Mouse (Mus musculus): Measurements from ENCODE around the gene Hadh. TPM values are rescaled to one million over a fixed set of nuclear protein-coding genes. Genes with fewer than 3 reads are reported as not detected.

The Hadh gene
- polyA plus RNA-seq, 1 experiment, result 40.5 TPM

GRCm38 (mm10) chr3:131246579-131247046, 25.3 kb downstream of the Hadh start:
- H3K4me3 ChIP-seq (replicated peaks; ENCODE audit: insufficient read depth, low read depth, low read length), result no peak overlapping the region
- WGBS, result 84% methylated on average over 8 of the region's 8 CpGs
- H3K27ac ChIP-seq (ENCODE audit: insufficient read depth, low read length), result no peak overlapping the region
- H3K4me1 ChIP-seq (ENCODE audit: control insufficient read depth, insufficient read depth, low read length), result no peaks in the 10 kb centered on the region
- no peak for DNase-seq
- no peaks in the 10 kb centered on the region for H3K27me3 ChIP-seq (ENCODE audit: control insufficient read depth, insufficient read depth, low read length)
- TF ChIP-seq CTCF (IDR thresholded peaks at IDR 0.05; ENCODE audit: borderline replicate concordance, insufficient read depth, low read depth, low read length) (no peak), POLR2A (IDR thresholded peaks at IDR 0.05; ENCODE audit: borderline replicate concordance, insufficient read depth, low read length) (no peak)

DNA sequence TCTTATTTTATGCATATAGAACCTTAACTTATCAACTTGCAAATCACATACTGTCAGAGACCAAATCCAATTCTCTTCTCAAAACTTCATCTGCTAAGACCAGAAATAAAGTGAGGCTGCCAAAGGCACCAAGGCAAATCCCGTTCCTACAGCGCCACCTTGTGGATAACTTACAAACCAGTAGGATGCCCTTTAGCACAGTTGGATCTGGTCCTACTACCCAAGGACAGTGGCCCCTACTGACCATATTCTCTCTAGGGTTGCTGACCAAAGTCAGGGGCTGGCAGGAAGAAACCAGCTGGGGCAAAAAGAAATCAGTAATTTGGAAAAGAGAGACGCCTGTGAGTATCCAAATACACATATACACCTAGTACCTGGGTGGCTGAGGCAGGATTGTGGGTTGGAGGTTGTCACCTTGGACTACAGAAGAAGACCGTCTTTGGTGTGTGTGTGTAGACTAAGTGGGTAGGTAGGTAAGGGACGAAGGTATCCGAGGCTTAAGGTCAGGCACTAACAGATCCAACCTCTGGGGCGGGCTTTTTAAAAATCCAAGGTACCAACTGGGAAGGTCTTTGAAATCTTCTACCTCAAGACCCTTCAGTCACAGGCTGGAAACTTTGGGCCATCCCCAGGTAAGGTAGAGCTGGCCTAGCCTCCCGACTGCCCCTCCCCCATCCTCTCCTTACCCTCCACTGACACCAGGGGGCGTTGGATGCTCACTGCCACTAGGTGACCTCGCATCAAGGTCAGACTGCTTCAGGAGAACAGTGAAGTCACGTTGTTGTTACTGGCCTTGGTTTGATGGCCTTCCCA, 25.9 kb downstream of the Hadh start:
- Histone ChIP-seq H3K4me1 (ENCODE audit: control insufficient read depth, insufficient read depth, low read length) (no peaks in the 10 kb centered on the region), H3K27ac (ENCODE audit: insufficient read depth, low read length) (no peak overlapping the region), H3K4me3 (replicated peaks; ENCODE audit: insufficient read depth, low read depth, low read length) (no peak overlapping the region), H3K27me3 (ENCODE audit: control insufficient read depth, insufficient read depth, low read length) (no peaks in the 10 kb centered on the region)
- TF ChIP-seq CTCF (IDR thresholded peaks at IDR 0.05; ENCODE audit: borderline replicate concordance, insufficient read depth, low read depth, low read length) (peak; percentile 65), POLR2A (IDR thresholded peaks at IDR 0.05; ENCODE audit: borderline replicate concordance, insufficient read depth, low read length) (no peak)
- WGBS, result 52% methylated on average over 11 of the region's 11 CpGs
- peak in 1 of 2 experiments; percentile 45 for DNase-seq

- Histone ChIP-seq H3K27ac (ENCODE audit: insufficient read depth, low read length) (no peak overlapping the region), H3K27me3 (ENCODE audit: control insufficient read depth, insufficient read depth, low read length) (no peaks in the 10 kb centered on the region), H3K4me1 (ENCODE audit: control insufficient read depth, insufficient read depth, low read length) (no peaks in the 10 kb centered on the region; the same call in 1 of the 2 replicates), H3K4me3 (replicated peaks; ENCODE audit: insufficient read depth, low read depth, low read length) (peak overlapping the region; percentile 40)
- DNase-seq, result peak; percentile 59 to 74
- 60% methylated on average over 19 of the region's 19 CpGs for WGBS
- TF ChIP-seq POLR2A (IDR thresholded peaks at IDR 0.05; ENCODE audit: borderline replicate concordance, insufficient read depth, low read length) (no peak), CTCF (IDR thresholded peaks at IDR 0.05; ENCODE audit: borderline replicate concordance, insufficient read depth, low read depth, low read length) (peak; percentile 95)
These were observed 33.9 kb downstream of the Hadh start for GRCm38 (mm10) chr3:131237785-131238633.

- DNase-seq, result no peak
- TF ChIP-seq POLR2A (IDR thresholded peaks at IDR 0.05; ENCODE audit: borderline replicate concordance, insufficient read depth, low read length), result no peak
- WGBS, result 82% methylated on average over 6 of the region's 6 CpGs
- Histone ChIP-seq H3K4me1 (ENCODE audit: control insufficient read depth, insufficient read depth, low read length) (no peaks in the 10 kb centered on the region; the same call in 1 of the 2 replicates), H3K4me3 (replicated peaks; ENCODE audit: insufficient read depth, low read depth, low read length) (no peak overlapping the region), H3K27me3 (ENCODE audit: control insufficient read depth, insufficient read depth, low read length) (no peaks in the 10 kb centered on the region), H3K27ac (ENCODE audit: insufficient read depth, low read length) (no peak overlapping the region)
These were observed 34.8 kb downstream of the Hadh start for GRCm38 (mm10) chr3:131237061-131237460.

- 74% methylated on average over 6 of the region's 6 CpGs for WGBS
- Histone ChIP-seq H3K4me1 (ENCODE audit: control insufficient read depth, insufficient read depth, low read length) (no peaks in the 10 kb centered on the region), H3K4me3 (replicated peaks; ENCODE audit: insufficient read depth, low read depth, low read length) (no peak overlapping the region), H3K27ac (ENCODE audit: insufficient read depth, low read length) (no peak overlapping the region), H3K27me3 (ENCODE audit: control insufficient read depth, insufficient read depth, low read length) (no peaks in the 10 kb centered on the region)
- no peak for TF ChIP-seq POLR2A (IDR thresholded peaks at IDR 0.05; ENCODE audit: borderline replicate concordance, insufficient read depth, low read length)
- peak; percentile 17; the same call in 1 of the 2 replicates for TF ChIP-seq CTCF (IDR thresholded peaks at IDR 0.05; ENCODE audit: borderline replicate concordance, insufficient read depth, low read depth, low read length)
- no peak for DNase-seq
These were observed 43.8 kb downstream of the Hadh start for GRCm38 (mm10) chr3:131228083-131228482.

- 91% methylated on average over 14 of the region's 14 CpGs for WGBS
These were observed 53.1 kb downstream of the Hadh start for GRCm38 (mm10) chr3:131218636-131219390.

DNA sequence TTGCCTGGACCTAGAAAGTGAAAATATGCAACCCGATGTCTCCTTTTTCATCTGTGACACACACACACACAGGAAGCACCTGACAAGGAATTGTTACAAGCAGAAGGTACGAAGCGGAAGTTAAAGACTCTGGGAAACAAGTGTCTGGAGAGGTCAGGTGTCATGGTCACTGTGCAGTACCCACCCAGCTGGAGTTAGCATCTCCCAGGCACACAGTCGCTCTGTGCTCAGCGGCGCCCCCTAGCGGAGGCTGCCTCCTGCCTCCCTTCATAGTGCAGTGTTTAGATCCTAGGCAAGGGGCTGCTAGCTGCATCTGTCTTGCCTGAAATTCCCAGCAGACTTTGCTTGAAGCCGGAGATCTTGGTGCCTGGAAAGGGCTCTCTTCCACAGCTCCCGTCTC, 57.1 kb downstream of the Hadh start:
- no peak for DNase-seq
- Histone ChIP-seq H3K27ac (ENCODE audit: insufficient read depth, low read length) (no peak overlapping the region), H3K27me3 (ENCODE audit: control insufficient read depth, insufficient read depth, low read length) (no peaks in the 10 kb centered on the region), H3K4me1 (ENCODE audit: control insufficient read depth, insufficient read depth, low read length) (no peaks in the 10 kb centered on the region), H3K4me3 (replicated peaks; ENCODE audit: insufficient read depth, low read depth, low read length) (no peak overlapping the region)
- 63% methylated on average over 9 of the region's 9 CpGs for WGBS
- TF ChIP-seq CTCF (IDR thresholded peaks at IDR 0.05; ENCODE audit: borderline replicate concordance, insufficient read depth, low read depth, low read length) (peak; percentile 24; the same call in 1 of the 2 replicates), POLR2A (IDR thresholded peaks at IDR 0.05; ENCODE audit: borderline replicate concordance, insufficient read depth, low read length) (no peak)

More at GRCm38 (mm10) chr3:131218636-131219390, 53.1 kb downstream of the Hadh start:
- no peak for DNase-seq
- Histone ChIP-seq H3K27ac (ENCODE audit: insufficient read depth, low read length) (no peak overlapping the region), H3K4me3 (replicated peaks; ENCODE audit: insufficient read depth, low read depth, low read length) (no peak overlapping the region), H3K4me1 (ENCODE audit: control insufficient read depth, insufficient read depth, low read length) (no peaks in the 10 kb centered on the region), H3K27me3 (ENCODE audit: control insufficient read depth, insufficient read depth, low read length) (no peaks in the 10 kb centered on the region)
- TF ChIP-seq POLR2A (IDR thresholded peaks at IDR 0.05; ENCODE audit: borderline replicate concordance, insufficient read depth, low read length) (no peak), CTCF (IDR thresholded peaks at IDR 0.05; ENCODE audit: borderline replicate concordance, insufficient read depth, low read depth, low read length) (no peak)
